Mouse (Mus musculus): ENCODE data around the gene Otoa.

Gene Otoa

GRCm38 (mm10) chr7:121211804-121212203 lies 130.4 kb downstream of the Otoa start:
- DNase-seq (ENCODE audit: low read depth in 2 of 2, low spot score in 2 of 2), result no peak

All from CD8-positive naive resting alpha-beta T cell, adult 2 months (primary cell).